Mouse (Mus musculus) Patski (cell line): Measurements from ENCODE around the gene Farsa. TPM values are rescaled to one million over a fixed set of nuclear protein-coding genes. Genes with fewer than 3 reads are reported as not detected.

Source experiments
- ATAC-seq: fragments of 100-300 bp; one replicate; pipeline ENCODE4 v1.8.0; 2021
- CTCF ChIA-PET: fragments of 350-600 bp; sonication (Branson Sonifier 250); formaldehyde crosslinking; loops from one replicate; lab custom pipeline; 2022; ENCODE audit warnings: inconsistent platforms; lab: Charles Lee
- POLR2A ChIA-PET: fragments of 350-600 bp; sonication (Branson Sonifier 250); formaldehyde crosslinking; loops from one replicate; lab custom pipeline; 2022; ENCODE audit warnings: antibody characterized with exemption, inconsistent platforms; lab: Charles Lee
- DNase-seq: peaks from one replicate; pipeline ENCODE4 v3.0.0-alpha.2; 2011; ENCODE audit warnings: low read depth, low spot score
- H3K27me3 ChIP-seq: fragments of 371-371 bp; one replicate; pipeline ENCODE4 v1.5.1; 2021
- CTCF ChIP-seq: fragments of 100-300 bp; IDR thresholded peaks from one replicate; pipeline ENCODE4 v1.5.1; 2021
- in situ Hi-C: fragments of 300-500 bp; cut with MboI; formaldehyde crosslinking; loops from 3 replicates; pipeline ENCODE4 v1.11.1; 2018; ENCODE audit warnings: low pct_unique_long_range_greater_than_20kb, mixed read lengths
- polyA plus RNA-seq: library from polyadenylated mRNA; unstranded; gene quantifications from one replicate; pipeline ENCODE4 v1.2.3, GENCODE M21; 2021

Farsa gene
- polyA plus RNA-seq, 1 experiment from 2014 or later, result 79.6 TPM

DNA sequence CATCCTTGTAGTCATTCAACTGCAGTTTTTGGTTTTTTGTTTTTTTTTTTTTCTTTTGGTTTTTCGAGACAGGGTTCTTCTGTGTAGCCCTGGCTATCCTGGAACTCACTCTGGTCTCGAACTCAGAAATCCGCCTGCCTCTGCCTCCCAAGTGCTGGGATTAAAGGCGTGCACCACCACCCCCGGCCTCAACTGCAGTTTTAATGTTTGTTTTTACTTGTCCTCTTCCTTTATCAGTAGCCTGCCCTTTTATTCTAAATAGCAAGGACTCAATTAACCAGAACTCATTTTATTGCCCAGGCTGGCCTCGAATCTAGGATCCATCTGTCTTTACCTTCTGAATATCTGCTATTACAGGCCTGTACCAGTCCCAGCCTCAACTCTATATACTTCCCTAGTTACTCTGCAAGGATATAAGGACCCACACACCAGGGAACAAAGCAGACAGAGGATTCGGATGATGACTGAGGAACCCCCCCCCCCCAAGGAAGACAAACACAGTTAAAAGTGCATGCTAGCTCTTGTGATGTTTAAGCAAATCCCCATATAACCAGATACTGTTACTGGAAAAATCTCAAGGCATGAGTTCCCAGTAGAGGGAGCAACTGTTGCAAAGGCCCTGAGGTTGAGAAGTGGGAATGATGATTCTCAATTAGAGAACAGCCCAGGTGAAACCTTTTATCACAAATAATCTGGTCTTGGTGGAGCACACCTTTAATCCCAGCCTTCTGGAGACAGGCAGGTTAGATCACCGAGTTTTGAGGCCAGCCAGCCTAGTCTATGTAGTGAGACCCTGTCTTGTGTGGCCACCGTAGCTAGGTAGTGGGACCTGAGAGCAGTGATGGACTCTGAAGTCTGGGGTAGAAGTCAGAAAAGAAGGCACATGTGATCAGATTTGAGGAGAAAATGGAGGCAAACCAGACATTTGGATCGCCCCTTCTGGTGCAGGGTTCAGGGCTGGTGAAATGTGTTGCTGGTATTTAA is 23.7 kb upstream of the Farsa start:
- H3K27me3 ChIP-seq, result no peaks in the 10 kb centered on the region
- CTCF ChIA-PET, result interaction anchor here (1.4 to 1.8 kb wide), 2 partner anchors 10 to 12 kb away, joined by 3 to 4 read pairs; no protein-coding TSS in a partner anchor
- TF ChIP-seq CTCF, result no peak
- in situ Hi-C loops, result no loop called here
- POLR2A ChIA-PET, result interaction anchor here (0.6 to 1.6 kb wide), 4 partner anchors 10 to 172 kb away, joined by 3 read pairs; no protein-coding TSS in a partner anchor
- DNase-seq (no peak), ATAC-seq (no peak)

DNA sequence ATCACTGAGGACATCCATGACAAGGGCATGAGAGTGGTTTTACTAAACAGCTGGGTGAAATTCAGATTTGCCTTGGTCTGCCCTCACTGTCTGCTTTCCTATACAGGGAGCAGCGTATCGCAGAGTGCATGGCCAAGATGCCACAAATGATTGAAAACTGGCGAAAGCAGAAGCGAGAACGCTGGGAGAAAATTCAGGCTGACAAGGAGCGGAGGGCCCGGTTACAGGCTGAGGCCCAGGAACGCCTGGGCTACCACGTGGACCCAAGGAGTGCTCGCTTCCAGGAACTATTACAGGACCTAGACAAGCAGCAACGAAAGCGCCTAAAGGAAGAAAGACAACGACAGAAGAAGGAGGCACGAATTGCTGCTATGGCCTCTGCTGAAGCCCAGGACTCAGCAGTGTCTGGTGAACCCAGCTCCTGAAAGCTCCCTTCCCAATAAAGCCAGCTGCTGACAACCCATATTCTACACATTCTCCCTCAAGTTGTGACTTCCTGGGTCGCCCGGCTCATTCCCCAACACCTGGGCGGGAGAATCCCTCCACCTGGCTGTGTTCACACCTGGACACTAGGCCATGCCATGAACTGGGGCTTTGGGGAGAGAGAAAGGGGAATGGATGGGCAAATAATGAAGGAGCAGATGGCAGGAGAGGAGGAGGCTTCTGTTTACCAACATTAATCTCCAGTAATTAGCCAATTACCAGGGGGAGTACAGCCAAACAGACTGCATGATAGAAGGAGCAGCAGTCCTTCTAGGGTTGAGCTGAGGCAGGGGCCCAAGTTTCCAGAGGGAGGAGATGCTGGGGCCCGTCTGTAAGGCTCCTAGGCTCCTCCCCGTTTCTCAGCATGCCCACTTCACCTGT is 22.6 kb upstream of the Farsa start:
- no peak for DNase-seq
- no peak for ATAC-seq
- H3K27me3 ChIP-seq, result no peaks in the 10 kb centered on the region
- POLR2A ChIA-PET, result interaction anchor here (0.6 to 1.4 kb wide), 3 partner anchors 11 to 115 kb away, joined by 3 to 5 read pairs (median 3); no protein-coding TSS in a partner anchor
- no peak for TF ChIP-seq CTCF
- in situ Hi-C loops, result no loop called here
- CTCF ChIA-PET, result interaction anchor here (0.8 kb wide), 1 partner anchor 69 kb away, joined by 4 read pairs; no protein-coding TSS in a partner anchor

DNA sequence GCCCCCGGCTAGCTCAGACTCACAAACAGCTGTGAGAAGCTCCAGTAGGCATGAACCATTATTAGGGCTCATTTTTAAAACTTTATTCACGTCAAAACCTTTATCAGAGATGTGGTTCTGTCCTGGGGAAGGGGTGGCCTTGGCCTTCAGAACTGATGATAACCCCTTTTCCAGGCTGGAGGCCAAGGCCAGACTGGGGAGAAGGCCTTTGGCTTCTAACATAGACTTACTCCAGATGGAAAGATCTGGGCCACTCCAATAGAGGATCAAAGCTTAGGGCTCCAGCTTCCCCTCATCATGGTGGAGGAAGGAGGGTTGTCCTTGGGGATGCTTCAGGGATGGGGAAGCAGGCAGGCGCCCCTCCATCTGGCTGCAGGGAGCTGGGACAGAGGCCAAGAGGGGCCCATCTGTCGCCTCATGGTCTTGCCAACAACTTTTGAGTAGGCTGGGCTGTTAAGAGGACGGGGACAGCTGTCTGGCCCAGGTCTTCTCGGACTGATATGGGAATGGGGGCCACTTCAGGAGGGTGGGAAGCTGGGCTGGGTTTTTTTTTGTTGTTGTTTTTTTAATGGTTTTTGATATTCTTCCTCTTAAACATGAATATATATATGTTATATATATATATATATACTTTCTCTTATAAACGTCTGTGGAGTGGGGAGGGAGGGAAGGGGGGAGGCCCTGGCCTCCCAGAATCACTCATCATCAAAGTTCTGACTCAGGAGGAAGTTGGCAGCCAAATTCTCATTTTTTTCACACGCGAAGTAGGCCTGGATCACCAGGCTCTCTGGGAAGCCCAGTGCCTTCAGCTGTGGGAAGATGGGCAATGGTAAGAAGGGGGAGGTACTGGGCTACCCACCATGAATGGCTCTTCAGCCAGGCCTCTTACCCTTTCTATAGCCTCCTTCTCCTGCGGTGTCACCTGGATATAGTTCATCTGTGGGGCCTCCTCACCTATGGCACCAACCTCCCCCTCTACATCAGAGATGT is 21.6 kb upstream of the Farsa start:
- no peak for TF ChIP-seq CTCF
- CTCF ChIA-PET, result interaction anchor here (1.2 kb wide), 1 partner anchor 12 kb away, joined by 4 read pairs; no protein-coding TSS in a partner anchor
- DNase-seq (no peak), ATAC-seq (no peak)
- in situ Hi-C loops, result no loop called here
- POLR2A ChIA-PET, result interaction anchor here (0.6 to 1.4 kb wide), 3 partner anchors 10 to 115 kb away, joined by 3 to 5 read pairs (median 3); no protein-coding TSS in a partner anchor
- no peaks in the 10 kb centered on the region for H3K27me3 ChIP-seq

DNA sequence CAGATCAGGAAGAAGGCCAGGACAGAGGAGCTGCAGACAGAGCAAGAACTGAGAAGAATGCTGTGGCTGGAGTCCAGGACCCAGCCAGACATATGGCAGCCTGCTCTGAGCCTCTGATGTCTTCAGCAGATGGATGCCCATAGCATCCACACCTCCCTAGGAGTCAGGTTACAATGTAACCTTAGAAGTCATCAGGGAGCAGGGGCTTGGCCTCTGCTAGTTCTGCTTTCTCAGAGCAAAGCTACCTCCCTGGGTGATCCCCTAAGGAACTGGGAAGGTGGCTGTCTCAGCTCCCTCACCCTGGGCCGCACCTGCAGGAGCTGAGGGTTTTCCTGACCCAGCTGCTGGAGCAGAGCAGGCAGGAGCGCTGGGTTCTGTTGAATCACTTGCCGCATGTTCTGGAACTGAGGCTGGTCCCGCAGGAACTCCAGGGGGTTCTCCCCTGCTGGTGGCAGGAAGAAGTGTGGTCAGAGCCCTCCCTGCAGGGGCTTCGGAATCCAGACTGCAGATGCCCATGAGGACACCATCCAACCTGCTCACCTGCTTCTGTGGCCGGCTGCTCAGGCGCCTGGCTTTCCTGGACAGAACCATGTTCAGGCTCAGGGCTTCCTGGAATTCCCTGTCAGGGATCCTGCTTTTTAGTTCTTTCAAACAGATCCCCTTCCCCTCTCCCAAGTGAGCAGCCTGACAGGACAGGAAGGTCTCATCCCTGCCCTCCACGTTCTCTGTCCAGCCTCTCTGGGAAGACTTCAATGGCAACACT is 19.5 kb upstream of the Farsa start:
- no peak for TF ChIP-seq CTCF
- ChIA-PET POLR2A (interaction anchor here (1.1 kb wide), 2 partner anchors 9 to 10 kb away, joined by 3 to 7 read pairs; partner anchors contain the start of gene Calr), CTCF (no interaction called here)
- DNase-seq (no peak), ATAC-seq (no peak)
- no peaks in the 10 kb centered on the region for H3K27me3 ChIP-seq
- in situ Hi-C loops, result no loop called here

DNA sequence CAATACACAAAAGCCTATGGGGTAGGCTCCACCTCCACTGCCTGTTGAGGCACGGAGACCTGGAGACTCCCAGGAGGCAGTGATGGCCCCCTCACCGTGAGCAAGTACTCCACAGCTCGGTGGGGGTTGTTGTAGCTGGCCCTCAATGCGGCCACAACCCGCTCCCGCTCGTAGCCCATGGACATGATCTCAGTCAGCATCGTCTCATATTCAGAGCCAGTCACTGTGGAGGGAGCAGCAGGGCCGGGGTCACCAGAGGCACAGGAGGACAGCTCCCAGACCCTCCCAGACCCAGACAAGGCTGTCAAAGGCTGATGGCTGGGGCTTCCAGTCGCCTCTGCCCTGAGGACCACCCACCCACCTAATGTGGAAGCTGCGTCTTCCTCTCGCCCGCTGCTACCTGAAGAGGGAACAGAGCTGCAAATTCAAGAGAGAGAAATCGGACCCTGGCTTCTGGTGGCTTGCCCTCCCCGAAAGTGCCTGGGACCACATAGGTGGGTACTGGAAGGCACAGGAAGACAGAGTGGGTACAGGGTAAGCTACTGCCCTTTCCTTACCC is 18.8 kb upstream of the Farsa start:
- ChIA-PET CTCF (interaction anchor here (1.5 kb wide), 1 partner anchor 20 kb away, joined by 3 read pairs; no protein-coding TSS in a partner anchor), POLR2A (interaction anchor here (1.1 to 1.8 kb wide), 3 partner anchors 8 to 11 kb away, joined by 3 to 7 read pairs (median 6); partner anchors contain the start of gene Calr)
- ATAC-seq, result no peak
- in situ Hi-C loops, result no loop called here
- no peak for DNase-seq
- no peak for TF ChIP-seq CTCF
- no peaks in the 10 kb centered on the region for H3K27me3 ChIP-seq

DNA sequence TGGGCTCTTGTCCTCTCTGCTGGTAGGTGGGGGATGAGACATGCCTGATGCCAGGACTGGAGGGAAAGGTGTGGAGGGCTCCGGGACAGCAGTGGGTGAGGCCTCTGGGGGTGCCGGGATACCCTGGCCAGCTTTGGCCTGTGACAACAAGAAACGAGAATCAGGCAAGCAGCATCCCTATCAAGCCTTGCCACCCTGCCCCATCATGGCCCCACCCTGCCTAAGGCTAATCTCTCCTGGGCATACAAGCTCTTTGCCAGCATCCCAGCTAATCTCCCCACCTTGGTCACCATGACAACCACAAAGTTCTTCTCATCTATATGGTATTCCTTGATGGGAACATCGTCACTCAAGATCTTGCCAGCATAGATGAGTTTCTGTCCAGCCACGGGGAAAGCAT is 18.3 kb upstream of the Farsa start:
- in situ Hi-C loops, result no loop called here
- ATAC-seq (no peak), DNase-seq (no peak)
- no peaks in the 10 kb centered on the region for H3K27me3 ChIP-seq
- POLR2A ChIA-PET, result interaction anchor here (0.6 to 1.8 kb wide), 3 partner anchors 9 to 65 kb away, joined by 3 to 6 read pairs (median 3); partner anchors contain the start of gene Calr
- CTCF ChIA-PET, result interaction anchor here (1.5 kb wide), 1 partner anchor 19 kb away, joined by 3 read pairs; no protein-coding TSS in a partner anchor
- no peak for TF ChIP-seq CTCF

DNA sequence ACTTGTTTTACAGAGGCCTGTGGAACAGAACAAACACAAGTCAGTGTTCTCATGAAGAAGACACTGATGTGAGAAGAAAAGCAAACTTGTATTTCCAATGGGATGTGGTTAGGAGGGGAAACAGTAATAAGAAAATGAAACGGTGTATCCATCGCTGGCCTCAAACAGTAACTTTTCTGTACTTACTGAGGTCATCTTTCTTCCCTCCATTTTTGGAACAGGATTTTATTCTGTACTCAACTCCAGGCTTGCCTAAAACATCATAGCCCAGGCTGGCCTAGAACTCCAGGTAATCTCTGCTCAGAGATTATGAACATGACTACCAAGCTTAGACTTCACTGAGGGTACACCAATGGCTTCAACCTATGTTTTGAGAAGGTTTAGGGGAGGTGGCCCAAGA is 17.4 kb upstream of the Farsa start:
- ATAC-seq (no peak), DNase-seq (no peak)
- ChIA-PET POLR2A (interaction anchor here (1.8 kb wide), 1 partner anchor 13 kb away, joined by 6 read pairs; no protein-coding TSS in a partner anchor), CTCF (interaction anchor here (1.5 kb wide), 1 partner anchor 18 kb away, joined by 3 read pairs; no protein-coding TSS in a partner anchor)
- in situ Hi-C loops, result no loop called here
- no peaks in the 10 kb centered on the region for H3K27me3 ChIP-seq
- no peak for TF ChIP-seq CTCF

DNA sequence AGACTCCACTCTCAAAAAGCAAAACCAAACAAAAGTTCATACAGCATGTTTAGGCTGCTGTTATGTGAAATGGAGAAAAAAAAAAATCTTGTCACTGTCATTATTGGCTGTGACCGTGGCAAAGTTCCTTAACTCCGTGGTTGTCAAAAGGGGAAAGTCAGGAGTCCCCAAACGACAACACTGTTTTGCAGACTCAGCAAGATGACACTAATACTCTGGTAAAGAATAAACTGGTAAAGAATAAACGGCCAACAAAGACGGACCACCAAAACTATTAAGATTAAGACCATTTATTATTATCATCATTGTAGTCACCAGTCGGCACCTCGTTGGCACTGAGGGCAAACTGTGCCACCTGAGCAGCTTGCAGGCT is 16.9 kb upstream of the Farsa start:
- ChIA-PET POLR2A (interaction anchor here (1.2 kb wide), 1 partner anchor 12 kb away, joined by 3 read pairs; no protein-coding TSS in a partner anchor), CTCF (no interaction called here)
- in situ Hi-C loops, result no loop called here
- H3K27me3 ChIP-seq, result no peaks in the 10 kb centered on the region
- no peak for TF ChIP-seq CTCF
- DNase-seq, result no peak
- ATAC-seq, result no peak
